9 mouse cellular contexts compared by ENCODE assay signal in the genomic region with DNA sequence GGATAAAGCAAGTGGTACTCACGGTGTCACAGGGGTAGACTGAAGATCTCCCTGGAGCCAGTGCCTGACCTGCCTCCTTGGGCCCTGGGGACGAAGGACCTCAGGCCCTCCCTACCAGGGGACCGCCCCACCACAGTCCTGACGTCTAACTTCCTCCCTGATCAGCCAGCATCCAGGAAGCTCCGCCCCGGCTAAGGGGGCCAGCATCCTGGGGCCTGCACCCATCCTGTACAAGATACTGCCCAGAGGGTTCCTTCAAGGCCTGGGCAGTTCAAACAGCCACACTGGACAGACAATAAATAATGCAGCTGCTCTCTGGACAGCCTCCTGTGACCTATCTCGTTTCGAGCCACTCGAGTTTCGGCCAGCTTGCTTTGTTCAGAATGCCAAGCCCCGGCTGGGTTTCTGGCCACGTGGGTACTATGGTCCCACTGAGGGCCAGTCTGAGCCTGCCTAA.
DNase-seq lines count a peak whose midpoint lies in the region; ATAC-seq and TF ChIP-seq lines count a peak whose summit lies in the region.
"Had no signal": no experiment of that assay in that cellular context is flagged by ENCODE, and none has a peak within 500 bp of the region (broad histone marks: within the 10 kb centered on the region; RNA-seq: fewer than 3 reads in every experiment).

No protein-coding gene starts in this region.

- TF ChIP-seq CTCF in bone marrow macrophage, adult 2 months (IDR thresholded peaks at IDR 0.05; ENCODE audit: low read depth, low read length) = no peak
- TF ChIP-seq CTCF in hindbrain, postnatal 0 days (IDR thresholded peaks at IDR 0.05; ENCODE audit: low read depth) = no peak

- H3K4me3 ChIP-seq in forebrain, embryonic 10.5 days = no peak overlapping the region
- H3K4me3 ChIP-seq in forebrain, embryonic 16.5 days (replicated peaks; ENCODE audit: low read length) = no peak overlapping the region
- 0 out of 2 replicates have a peak overlapping the region, but pooled peaks have one; percentile 13 for H3K4me3 ChIP-seq in bone marrow macrophage, adult 2 months (ENCODE audit: insufficient read depth, low read length)
- H3K4me3 ChIP-seq in limb, embryonic 10.5 days = no peak overlapping the region
- no peak overlapping the region for H3K4me3 ChIP-seq in hindbrain, embryonic 11.5 days (ENCODE audit: low read depth, low read length)
- no peak overlapping the region for H3K4me3 ChIP-seq in hindbrain, postnatal 0 days (ENCODE audit: low read length)
- H3K4me3 ChIP-seq: erythroblast, embryonic 14.5 days had no signal

- peaks cover 25% of the 10 kb centered on the region for H3K4me1 ChIP-seq in forebrain, embryonic 10.5 days
- no peaks in the 10 kb centered on the region for H3K4me1 ChIP-seq in forebrain, embryonic 16.5 days (replicated peaks; ENCODE audit: control insufficient read depth, insufficient read depth, low read length)
- H3K4me1 ChIP-seq in bone marrow macrophage, adult 2 months (ENCODE audit: control insufficient read depth, insufficient read depth, low read length) = peaks cover 69% of the 10 kb centered on the region
- peaks cover 11% of the 10 kb centered on the region; the same call in 1 of the 2 replicates for H3K4me1 ChIP-seq in limb, embryonic 10.5 days
- peaks cover 8% of the 10 kb centered on the region for H3K4me1 ChIP-seq in hindbrain, embryonic 11.5 days (replicated peaks; ENCODE audit: control insufficient read depth, insufficient read depth, low read length)
- H3K4me1 ChIP-seq in hindbrain, postnatal 0 days (ENCODE audit: insufficient read depth, low read length) = peaks cover 12% of the 10 kb centered on the region

- no peak for DNase-seq in forebrain, embryonic 10.5 days (ENCODE audit: extremely low spot score, low spot score)
- DNase-seq in limb, embryonic 10.5 days (ENCODE audit: low spot score) = no peak
- peak; percentile 78 to 80 for DNase-seq in natural killer cell, adult 2 months (ENCODE audit: low spot score in 2 of 2)
- no peak for DNase-seq in hindbrain, embryonic 11.5 days (ENCODE audit: low spot score)
- DNase-seq in hindbrain, postnatal 0 days (ENCODE audit: low spot score) = no peak
- DNase-seq in left cerebral cortex, adult 11 months (ENCODE audit: low spot score) = no peak

- H3K4me2 ChIP-seq in forebrain, embryonic 16.5 days (ENCODE audit: low read length) = no peak overlapping the region
- no peak overlapping the region for H3K4me2 ChIP-seq in hindbrain, embryonic 11.5 days (replicated peaks; ENCODE audit: low read depth, low read length)
- no peak overlapping the region for H3K4me2 ChIP-seq in hindbrain, postnatal 0 days (ENCODE audit: low read depth, low read length)

- no peak for ATAC-seq in forebrain, embryonic 16.5 days
- no peak for ATAC-seq in hindbrain, embryonic 11.5 days (ENCODE audit: low FRiP score)
- ATAC-seq in hindbrain, postnatal 0 days = no peak

- 0 out of 2 replicates have a peak overlapping the region, but pooled peaks have one; percentile 49 for H3K27ac ChIP-seq in forebrain, embryonic 10.5 days
- H3K27ac ChIP-seq in forebrain, embryonic 16.5 days (ENCODE audit: low read length) = no peak overlapping the region
- no peak overlapping the region for H3K27ac ChIP-seq in bone marrow macrophage, adult 2 months (ENCODE audit: insufficient read depth, low read depth, low read length)
- 0 out of 2 replicates have a peak overlapping the region, but pooled peaks have one; percentile 44 for H3K27ac ChIP-seq in limb, embryonic 10.5 days
- no peak overlapping the region for H3K27ac ChIP-seq in hindbrain, embryonic 11.5 days (ENCODE audit: low read depth, low read length)
- H3K27ac ChIP-seq in hindbrain, postnatal 0 days = no peak overlapping the region

- H3K27me3 ChIP-seq in forebrain, embryonic 10.5 days (ENCODE audit: poor library complexity, severe bottlenecking) = no peaks in the 10 kb centered on the region
- no peaks in the 10 kb centered on the region for H3K27me3 ChIP-seq in forebrain, embryonic 16.5 days (replicated peaks; ENCODE audit: control insufficient read depth, insufficient read depth, low read length)
- H3K27me3 ChIP-seq in limb, embryonic 10.5 days (ENCODE audit: low read depth, poor library complexity, severe bottlenecking) = no peaks in the 10 kb centered on the region
- H3K27me3 ChIP-seq in hindbrain, embryonic 11.5 days (ENCODE audit: control insufficient read depth, insufficient read depth, low read length) = no peaks in the 10 kb centered on the region
- H3K27me3 ChIP-seq in hindbrain, postnatal 0 days (ENCODE audit: insufficient read depth, low read length) = no peaks in the 10 kb centered on the region

- WGBS in forebrain, embryonic 10.5 days = 78% methylated on average over 12 of the region's 12 CpGs
- 71% methylated on average over 12 of the region's 12 CpGs for WGBS in forebrain, embryonic 16.5 days
- 67% methylated on average over 12 of the region's 12 CpGs for WGBS in limb, embryonic 10.5 days
- WGBS in hindbrain, embryonic 11.5 days = 71% methylated on average over 12 of the region's 12 CpGs
- 64% methylated on average over 12 of the region's 12 CpGs for WGBS in hindbrain, postnatal 0 days

- H3K9me3 ChIP-seq in forebrain, embryonic 10.5 days = no peaks in the 10 kb centered on the region
- H3K9me3 ChIP-seq in forebrain, embryonic 16.5 days (ENCODE audit: control insufficient read depth, low read length) = no peaks in the 10 kb centered on the region
- no peaks in the 10 kb centered on the region for H3K9me3 ChIP-seq in limb, embryonic 10.5 days (replicated peaks)
- no peaks in the 10 kb centered on the region for H3K9me3 ChIP-seq in hindbrain, embryonic 11.5 days (ENCODE audit: control insufficient read depth, low read length)
- no peaks in the 10 kb centered on the region for H3K9me3 ChIP-seq in hindbrain, postnatal 0 days (ENCODE audit: low read length)

- H3K36me3 ChIP-seq in forebrain, embryonic 10.5 days (replicated peaks) = peaks cover 12% of the 10 kb centered on the region; the same call in 1 of the 2 replicates
- no peaks in the 10 kb centered on the region for H3K36me3 ChIP-seq in forebrain, embryonic 16.5 days (ENCODE audit: control insufficient read depth, insufficient read depth)
- H3K36me3 ChIP-seq in limb, embryonic 10.5 days = no peaks in the 10 kb centered on the region
- no peaks in the 10 kb centered on the region for H3K36me3 ChIP-seq in hindbrain, embryonic 11.5 days (ENCODE audit: control insufficient read depth, insufficient read depth, low read length)
- H3K36me3 ChIP-seq in hindbrain, postnatal 0 days (ENCODE audit: insufficient read depth, low read length) = no peaks in the 10 kb centered on the region

- TF ChIP-seq POLR2A in bone marrow macrophage, adult 2 months (IDR thresholded peaks at IDR 0.05; ENCODE audit: borderline replicate concordance, low read depth, low read length) = no peak

- no peak overlapping the region for H3K9ac ChIP-seq in forebrain, embryonic 16.5 days (replicated peaks; ENCODE audit: low read depth, low read length)
- H3K9ac ChIP-seq in hindbrain, embryonic 11.5 days (ENCODE audit: low read depth, low read length) = no peak overlapping the region
- no peak overlapping the region for H3K9ac ChIP-seq in hindbrain, postnatal 0 days (replicated peaks; ENCODE audit: low read length)

Comparison
In these comparisons a context has a peak if more than half of its experiments do, and no peak if none do; other contexts are left out.
1. H3K27ac ChIP-seq: peak in forebrain, embryonic 10.5 days (single experiment) and limb, embryonic 10.5 days (single experiment); none in forebrain, embryonic 16.5 days (single experiment), bone marrow macrophage, adult 2 months (single experiment), hindbrain, embryonic 11.5 days (single experiment) and hindbrain, postnatal 0 days (single experiment).
2. DNase-seq: peak in natural killer cell, adult 2 months (2 of 2); none in forebrain, embryonic 10.5 days (single experiment), limb, embryonic 10.5 days (single experiment), hindbrain, embryonic 11.5 days (single experiment), hindbrain, postnatal 0 days (single experiment) and left cerebral cortex, adult 11 months (single experiment).